Mouse (Mus musculus) heart, postnatal 0 days (tissue): ENCODE measurements at regions not wholly inside any gene's neighbourhood (a gene's known extent, or its start where the extent isn't known, plus 50 kb on each side); places are given as distances from the start of the nearest gene placed in this dataset.

Experiments
- CTCF ChIP-seq: IDR thresholded peaks from 2 replicates; pipeline ENCODE4 v1.5.1; 2016; ENCODE audit warnings: antibody characterized with exemption, control low read depth, low read depth
- EP300 ChIP-seq: IDR thresholded peaks from 2 replicates; pipeline ENCODE4 v1.6.1; 2016; ENCODE audit warnings: antibody characterized with exemption, low read depth

DNA sequence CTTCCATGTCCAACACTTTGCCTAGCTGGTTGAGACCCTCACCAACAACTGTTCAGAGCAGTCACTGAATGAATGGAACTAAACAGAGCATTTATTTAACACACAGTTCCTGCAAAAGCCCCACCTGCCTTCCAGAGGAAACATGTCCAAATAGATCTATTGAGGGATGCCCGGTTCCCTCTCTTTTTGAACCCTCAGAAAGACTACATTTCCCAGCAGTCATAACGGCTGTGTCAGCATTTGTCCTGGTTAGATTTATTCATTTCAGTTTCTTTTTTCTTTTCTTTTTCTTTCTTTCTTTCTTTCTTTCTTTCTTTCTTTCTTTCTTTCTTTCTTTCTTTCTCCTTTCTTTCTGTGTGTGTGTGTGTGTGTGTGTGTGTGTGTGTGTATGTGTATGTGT, 232.1 kb downstream of the Bcl11b start:
- TF ChIP-seq CTCF (no peak), EP300 (no peak)
